Mouse (Mus musculus): Measurements from ENCODE around the gene Smim24.

Smim24 gene

DNA sequence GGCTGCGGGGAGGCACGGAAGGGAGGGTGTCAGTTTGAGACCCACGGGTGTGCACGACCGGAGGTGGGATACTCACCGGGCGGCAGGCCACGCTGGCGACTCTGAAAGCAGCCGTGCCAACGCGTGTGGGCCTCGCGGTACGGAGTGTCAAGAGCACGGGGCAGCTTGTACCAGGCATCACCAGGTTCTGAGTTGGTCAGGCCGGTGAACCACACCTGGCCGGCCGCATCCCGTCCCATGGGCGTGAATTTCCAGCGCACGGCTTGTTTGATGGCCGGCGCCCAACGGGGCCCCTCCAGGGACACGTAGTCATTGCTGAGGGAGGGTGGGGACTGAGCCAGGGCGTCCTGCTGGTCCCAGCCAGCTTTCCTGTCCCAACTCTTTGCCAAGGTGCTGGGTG lies 28.2 kb upstream of the Smim24 start:
- in situ Hi-C loops (cut with MboI; ENCODE audit: unreplicated experiment in 2 of 2) = no loop called here

DNA sequence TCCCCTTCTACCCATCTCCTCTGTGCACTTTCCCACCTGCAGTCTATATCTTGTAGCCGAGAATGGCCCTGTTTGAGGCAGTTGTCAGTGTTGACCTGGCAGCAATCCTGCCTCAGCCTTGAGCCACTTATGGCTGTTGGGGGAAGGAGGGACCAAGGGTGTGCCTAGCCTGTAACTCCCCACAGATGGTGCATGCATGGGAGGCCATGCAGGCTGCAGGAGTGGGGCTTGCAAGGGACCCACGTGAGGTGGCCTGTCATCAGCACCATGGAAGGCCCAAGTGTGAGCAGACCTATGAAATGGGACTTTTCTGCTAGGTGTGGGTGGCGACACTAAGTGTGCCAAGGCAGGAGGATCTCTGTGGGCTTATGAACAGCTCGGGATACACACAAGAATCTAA lies 27.8 kb upstream of the Smim24 start:
- in situ Hi-C loops (cut with MboI; ENCODE audit: unreplicated experiment in 2 of 2) = no loop called here

DNA sequence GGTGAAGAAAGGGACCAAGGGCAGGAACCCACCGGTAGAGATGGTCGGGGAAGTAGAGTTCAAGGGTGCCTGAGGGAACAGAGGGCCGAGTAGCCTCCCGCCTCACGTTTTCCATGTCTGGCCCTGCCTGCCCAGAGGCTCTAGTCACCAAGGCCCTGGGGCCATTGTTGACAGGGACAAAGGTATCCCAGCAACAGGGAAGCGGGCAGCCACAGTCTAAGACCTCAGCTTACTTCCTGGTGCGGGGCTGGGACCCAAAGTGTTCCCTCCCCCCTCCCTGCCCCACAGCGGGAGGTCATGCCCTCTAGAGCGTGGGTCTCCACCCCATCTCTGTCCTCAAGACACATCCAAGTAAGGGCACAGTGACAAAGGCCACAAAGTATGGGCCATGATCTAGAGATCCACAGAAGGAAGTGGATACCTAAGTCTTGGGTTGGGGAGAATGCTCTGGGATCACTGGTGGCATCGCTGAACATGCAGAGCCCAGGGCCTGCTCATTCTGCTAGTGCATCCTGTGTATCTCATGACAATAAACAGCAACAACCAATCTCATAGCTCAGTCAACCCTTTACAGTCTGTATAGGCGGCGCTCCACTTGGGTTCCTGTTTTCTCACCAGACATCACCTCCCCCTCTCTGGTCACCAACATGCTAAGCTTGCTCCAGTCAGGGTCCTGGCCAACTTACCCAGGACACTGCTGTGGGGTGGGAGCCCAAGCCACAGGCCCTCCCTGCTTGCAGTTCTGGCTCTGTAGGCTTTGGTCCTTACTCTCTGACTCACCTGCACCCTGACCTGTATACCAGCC lies 27.0 kb upstream of the Smim24 start, which contains the start of gene 4930404N11Rik:
Gene 4930404N11Rik (minus strand): TSS at position 145 of the 805 bp plus-strand sequence.
- in situ Hi-C loops (cut with MboI; ENCODE audit: unreplicated experiment in 2 of 2) = no loop called here

DNA sequence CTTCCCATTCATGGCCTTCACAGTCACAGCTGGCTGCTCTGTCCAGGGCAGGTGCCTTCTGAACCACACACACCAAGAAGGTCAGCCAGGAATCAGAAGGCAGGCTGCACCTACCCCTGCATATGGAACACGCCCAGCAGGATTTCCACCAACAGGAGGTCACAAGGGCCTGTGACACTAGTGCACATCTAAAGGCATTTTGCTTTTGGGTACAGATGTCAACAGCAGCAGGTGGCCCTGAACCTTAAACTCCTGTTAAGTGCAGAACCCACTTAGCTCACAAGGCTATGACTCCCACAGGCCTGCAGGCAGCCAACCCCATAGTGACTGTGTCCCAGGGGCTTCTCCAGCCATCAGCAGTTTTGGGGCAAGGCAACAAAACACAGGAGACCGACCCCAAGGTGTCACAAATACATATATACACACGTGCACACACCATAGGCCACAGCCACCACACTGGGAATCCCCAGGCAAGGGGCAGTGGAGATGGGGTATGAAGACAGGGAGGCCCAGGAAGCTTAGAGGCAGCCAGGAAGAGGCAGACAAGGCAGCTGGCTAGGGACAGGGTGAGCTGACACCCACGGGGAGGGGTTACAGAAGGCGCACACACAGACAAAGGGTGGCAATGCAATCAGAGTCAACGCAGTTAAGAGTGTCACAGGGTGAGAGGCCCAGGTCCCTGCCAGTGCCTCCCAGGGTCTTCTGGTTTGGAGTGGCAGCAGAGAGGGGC lies 26.2 kb upstream of the Smim24 start:
- in situ Hi-C loops (cut with MboI; ENCODE audit: unreplicated experiment in 2 of 2) = no loop called here

DNA sequence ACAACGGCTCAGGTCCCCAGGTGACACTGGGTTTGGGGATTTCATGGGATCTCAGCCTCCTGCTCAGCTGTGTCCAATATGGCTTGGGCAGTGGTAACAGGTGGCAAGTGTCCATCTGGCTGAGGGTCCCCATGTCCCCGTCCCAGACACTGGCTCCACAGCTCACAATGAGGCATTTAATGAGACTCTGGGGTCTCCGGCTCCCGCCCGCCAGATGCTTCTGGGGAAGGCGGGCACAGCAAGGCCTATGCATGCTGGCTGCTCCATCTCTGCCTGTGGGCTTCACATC lies 25.7 kb upstream of the Smim24 start:
- in situ Hi-C loops (cut with MboI; ENCODE audit: unreplicated experiment in 2 of 2) = no loop called here

DNA sequence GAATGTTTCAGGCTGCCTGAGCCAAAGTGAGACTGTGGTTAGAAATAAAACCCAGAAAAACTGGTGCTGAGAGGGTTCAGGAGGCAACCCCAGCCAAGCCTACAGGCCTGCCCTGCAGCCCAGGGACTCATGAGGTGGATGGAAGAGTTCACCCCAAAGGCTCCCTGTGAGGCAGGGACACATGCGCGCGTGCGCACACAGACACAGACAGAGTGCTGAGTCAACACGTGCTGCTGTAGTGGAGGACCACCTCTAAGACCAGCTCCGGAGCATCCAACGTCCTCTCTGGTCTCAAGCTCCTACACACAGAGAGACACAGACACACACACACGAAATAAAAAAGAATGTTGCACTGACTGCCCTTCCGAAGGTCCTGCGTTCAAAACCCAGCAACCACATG lies 17.5 kb upstream of the Smim24 start:
- in situ Hi-C loops (cut with MboI; ENCODE audit: unreplicated experiment in 2 of 2) = loop anchor here in 1 of 2 experiments (25.0 kb wide), 1 partner anchor 1262 kb away; the partner anchor contains the start of gene Tdg

DNA sequence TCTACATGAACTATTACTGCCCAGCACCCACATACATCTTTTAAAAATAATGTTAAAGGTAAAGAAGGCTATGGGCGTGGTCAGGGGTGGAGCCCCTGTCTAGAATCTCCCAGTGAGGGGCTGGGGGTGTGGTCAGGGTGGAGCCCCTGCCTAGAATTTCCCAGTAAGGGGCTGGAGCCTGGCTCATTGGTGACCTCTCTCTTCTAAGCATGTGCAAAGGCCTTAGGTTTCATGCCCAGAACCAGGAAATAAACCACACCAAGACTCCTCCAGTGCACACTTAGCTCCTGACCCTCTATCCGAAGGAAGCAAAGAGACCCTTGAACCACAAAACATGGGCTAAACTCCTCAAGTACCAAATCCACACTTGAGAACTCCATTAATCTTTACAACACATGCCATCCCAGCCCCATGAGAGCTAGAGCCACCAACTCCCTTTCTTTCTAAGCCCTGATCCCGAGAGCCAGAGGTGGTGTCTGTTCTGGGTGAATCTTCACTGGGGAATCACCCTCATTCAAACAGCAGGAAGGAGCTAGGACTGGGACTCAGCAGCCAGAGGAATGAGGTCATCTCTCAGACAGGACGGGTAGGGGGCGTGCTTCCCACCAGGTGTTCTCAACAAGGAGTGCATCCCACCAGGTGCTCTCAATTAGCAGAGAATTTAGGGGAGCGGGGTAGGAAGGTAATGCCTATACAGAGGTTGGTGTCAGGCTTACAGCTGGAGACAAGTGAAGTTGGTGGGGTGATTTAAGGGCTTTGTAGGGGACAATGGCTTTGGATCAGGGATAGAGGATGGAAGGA lies 16.1 kb upstream of the Smim24 start:
- in situ Hi-C loops (cut with MboI; ENCODE audit: unreplicated experiment in 2 of 2) = loop anchor here in 1 of 2 experiments (25.0 kb wide), 1 partner anchor 1261 kb away; the partner anchor contains the start of gene Tdg

DNA sequence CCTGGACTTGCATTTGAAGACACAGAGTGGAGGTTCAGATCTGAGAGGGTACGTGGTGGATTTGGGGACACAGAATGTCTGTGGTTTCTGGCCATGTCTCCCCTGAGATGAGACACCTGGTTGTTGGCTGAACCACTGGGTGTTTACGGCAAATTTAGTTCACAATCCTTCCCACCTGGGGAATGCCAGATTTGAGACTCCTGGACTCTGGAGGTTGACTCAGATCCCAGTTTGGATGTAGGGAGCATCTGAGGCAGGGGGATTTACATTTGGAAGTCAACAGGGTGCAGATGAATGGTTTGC lies 15.5 kb upstream of the Smim24 start:
- in situ Hi-C loops (cut with MboI; ENCODE audit: unreplicated experiment in 2 of 2) = loop anchor here in 1 of 2 experiments (25.0 kb wide), 1 partner anchor 1260 kb away; the partner anchor contains the start of gene Tdg

DNA sequence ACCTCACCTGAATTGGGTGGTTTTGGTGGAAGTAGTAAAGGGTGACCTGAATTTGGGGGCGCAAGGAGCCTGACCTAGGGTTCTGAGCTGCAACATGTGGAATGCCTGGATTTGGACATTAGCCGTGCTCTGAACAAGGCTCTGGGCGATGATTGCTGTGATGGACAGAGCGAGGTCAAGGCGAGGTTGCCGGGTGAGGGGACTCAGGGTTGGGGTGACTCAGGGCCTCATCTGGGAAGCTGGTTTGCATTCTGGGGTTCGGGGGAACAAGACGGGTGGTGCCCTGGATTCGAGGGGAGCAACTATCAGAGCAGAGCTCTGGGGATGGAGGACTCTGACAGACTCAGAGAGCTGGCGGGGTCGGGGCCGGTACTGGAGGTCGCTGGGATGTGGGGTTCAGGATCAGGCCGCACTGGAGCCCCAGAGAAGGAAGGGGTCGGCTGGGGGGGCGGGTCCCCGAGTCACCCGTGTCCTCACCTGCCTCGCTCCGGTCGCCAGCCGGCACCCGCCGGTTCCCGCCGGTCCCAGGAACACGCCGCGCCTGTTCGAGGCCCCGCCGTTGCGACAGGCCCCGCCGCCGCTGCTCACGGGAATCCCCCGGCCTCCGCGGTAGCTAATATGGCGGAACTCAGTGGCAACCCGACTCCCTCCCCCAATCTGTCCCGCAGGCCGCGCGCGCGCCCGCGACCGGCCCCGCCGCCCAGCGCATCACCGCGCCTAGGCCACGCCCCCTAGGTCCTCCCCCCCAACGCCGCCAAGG lies 14.9 kb upstream of the Smim24 start, which contains the start of gene Fzr1:
Gene Fzr1 (minus strand): TSS at position 724 of the 760 bp plus-strand sequence.
- in situ Hi-C loops (cut with MboI; ENCODE audit: unreplicated experiment in 2 of 2) = loop anchor here in 1 of 2 experiments (25.0 kb wide), 1 partner anchor 1259 kb away; the partner anchor contains the start of gene Tdg

DNA sequence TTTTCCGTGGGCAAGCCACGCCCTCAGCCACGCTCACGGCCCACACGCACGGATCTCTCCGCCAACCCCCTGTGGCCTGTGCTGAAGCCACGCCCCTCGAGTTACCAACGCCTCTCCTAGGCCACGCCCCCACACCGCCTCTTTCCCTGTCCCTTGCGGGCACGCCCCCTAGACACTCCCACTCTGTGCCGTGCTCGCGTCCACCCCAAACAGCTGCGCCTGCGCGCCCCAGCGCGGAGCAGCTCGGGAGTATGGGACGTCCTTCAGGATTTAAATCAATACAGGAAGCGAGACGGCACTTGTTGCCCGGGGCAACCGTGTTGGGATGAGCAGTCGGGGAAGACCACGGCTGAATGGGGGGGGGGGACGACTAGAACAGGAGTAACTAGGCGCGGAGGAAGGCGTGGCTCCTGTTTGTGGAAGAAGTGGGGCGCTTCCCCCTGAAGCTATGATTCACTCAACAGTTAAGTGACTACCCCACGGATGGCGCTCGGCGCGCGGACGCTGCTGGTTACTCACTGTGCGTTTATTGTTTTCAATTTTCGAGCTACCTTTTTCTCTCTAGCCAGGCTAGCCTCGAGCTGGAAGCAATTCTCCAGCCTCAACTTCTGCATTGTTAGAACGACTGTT lies 14.2 kb upstream of the Smim24 start:
- in situ Hi-C loops (cut with MboI; ENCODE audit: unreplicated experiment in 2 of 2) = loop anchor here in 1 of 2 experiments (25.0 kb wide), 1 partner anchor 1259 kb away; the partner anchor contains the start of gene Tdg

DNA sequence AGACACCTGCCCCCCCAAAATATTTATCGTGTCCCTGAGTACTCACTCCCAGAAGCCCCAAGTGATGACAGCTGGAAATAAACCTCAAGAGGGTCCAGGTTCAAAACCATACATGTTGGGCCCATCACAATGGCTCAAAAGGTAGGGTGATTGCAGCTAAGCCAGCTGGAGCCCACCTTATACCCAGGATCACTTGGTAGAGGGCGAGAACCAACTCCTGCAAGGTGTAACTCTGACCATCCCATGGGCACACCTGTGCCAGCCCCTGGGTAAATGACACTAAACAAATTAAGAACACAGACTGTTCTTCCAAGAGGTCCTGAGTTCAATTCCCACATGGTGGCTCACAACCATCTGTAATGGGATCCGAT lies 13.7 kb upstream of the Smim24 start:
- in situ Hi-C loops (cut with MboI; ENCODE audit: unreplicated experiment in 2 of 2) = loop anchor here in 1 of 2 experiments (25.0 kb wide), 1 partner anchor 1258 kb away; the partner anchor contains the start of gene Tdg

DNA sequence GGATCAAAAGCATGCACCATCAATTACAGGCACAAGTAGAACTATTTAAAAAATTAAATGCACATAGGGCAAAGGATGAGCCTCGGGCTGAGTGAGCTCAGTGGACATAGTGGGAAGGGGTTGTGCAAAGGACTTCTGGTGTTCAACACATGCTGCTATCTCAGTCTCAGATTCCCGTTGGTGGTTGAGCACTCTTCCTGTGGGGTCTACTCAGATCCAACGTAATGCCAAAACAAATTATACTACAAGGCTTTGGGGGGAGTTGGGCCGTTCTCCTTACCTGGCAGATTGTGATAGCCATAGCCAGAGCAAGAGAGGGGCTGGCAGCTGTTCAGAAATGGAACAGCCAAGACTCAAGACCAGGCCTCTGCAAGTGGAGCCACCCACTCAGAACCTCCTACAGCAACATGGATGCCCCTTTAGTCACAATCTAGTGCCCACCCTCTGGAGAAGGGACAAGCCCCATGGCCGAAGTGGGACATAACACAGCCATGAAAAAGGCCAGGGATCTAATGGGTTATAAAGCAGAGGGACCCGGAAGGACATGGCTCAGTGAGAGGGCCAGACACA lies 13.0 kb upstream of the Smim24 start:
- in situ Hi-C loops (cut with MboI; ENCODE audit: unreplicated experiment in 2 of 2) = loop anchor here in 1 of 2 experiments (25.0 kb wide), 1 partner anchor 1257 kb away; the partner anchor contains the start of gene Tdg

DNA sequence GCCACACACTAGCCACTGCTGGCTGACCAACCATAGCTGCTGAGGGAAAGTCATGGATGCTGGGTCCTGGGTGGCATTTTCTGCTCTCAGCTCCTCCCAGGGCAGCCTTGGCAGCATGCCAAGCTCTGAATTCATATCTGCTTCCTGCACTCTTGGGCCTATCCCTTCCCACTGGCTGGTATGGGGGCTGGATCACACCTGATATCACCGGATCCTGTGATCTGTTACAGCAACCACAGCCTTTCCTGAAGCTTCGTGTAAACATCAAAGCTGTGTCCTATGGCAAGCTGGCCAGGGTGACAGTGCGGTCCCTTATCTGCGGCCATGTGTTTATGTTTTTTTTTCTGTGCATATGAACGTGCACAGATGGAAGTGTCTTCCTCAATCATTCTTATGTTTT lies 10.8 kb upstream of the Smim24 start:
- in situ Hi-C loops (cut with MboI; ENCODE audit: unreplicated experiment in 2 of 2) = loop anchor here in 1 of 2 experiments (25.0 kb wide), 1 partner anchor 1255 kb away; the partner anchor contains the start of gene Tdg

DNA sequence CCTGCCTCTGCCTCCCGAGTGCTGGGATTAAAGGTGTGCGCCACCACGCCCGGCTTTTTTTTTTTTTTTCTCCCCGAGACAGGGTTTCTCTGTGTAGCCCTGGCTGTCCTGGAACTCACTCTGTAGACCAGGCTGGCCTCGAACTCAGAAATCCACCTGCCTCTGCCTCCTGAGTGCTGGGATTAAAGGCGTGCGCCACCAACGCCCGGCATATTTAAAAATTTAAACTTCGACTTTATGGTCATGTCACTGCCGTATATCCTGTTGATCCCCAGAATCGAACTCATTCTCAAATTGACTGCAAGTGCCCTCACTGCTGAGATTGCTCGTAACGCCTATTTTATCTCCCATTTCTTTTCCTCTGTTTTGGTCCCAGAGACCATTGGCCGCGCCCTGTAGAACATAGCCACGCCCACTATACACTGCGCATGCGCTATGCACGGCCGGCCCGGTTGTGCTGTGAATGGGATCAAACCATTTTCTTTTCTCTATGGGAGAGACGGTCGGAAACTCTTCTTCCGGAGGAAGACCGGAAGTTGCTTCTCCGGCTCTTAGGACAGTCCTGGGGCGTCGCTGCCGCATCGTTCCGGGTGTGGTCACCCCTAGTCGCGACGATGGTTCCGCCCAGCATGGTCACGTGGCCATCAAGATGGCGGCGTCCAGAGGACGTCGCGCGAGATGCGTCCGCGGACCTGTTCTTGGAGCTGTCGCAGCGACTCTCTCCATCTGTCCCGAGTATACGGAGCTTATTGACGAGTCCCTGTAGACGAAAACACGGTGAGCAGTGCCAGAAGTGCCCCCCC lies 8.8 kb upstream of the Smim24 start, which contains the start of the genes Dohh and Gm48551:
Gene Dohh (plus strand): TSS at position 627 of the 803 bp plus-strand sequence.
Gene Gm48551 (plus strand): TSS at position 665 of the 803 bp plus-strand sequence.
- in situ Hi-C loops (cut with MboI; ENCODE audit: unreplicated experiment in 2 of 2) = loop anchor here in 1 of 2 experiments (25.0 kb wide), 1 partner anchor 1253 kb away; the partner anchor contains the start of gene Tdg

DNA sequence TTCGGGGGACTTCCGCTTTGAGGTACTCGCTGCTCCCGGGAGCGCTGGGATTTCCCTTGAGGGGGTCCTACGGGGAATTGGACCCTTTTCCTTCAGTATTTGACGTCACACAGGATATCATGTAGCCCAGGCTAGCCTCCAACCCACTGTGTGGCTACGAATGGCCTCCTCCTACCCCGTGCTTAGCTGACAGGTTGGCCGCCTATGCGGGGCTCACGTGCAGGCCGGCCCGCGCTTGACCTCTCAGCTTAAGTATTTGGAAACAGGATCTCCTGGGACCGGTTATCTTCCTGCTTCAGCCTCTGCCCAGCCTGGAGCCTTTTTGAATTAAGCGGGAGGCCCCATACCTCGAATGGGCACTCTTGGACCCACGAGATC lies 8.3 kb upstream of the Smim24 start:
- in situ Hi-C loops (cut with MboI; ENCODE audit: unreplicated experiment in 2 of 2) = loop anchor here in 1 of 2 experiments (25.0 kb wide), 1 partner anchor 1253 kb away; the partner anchor contains the start of gene Tdg

DNA sequence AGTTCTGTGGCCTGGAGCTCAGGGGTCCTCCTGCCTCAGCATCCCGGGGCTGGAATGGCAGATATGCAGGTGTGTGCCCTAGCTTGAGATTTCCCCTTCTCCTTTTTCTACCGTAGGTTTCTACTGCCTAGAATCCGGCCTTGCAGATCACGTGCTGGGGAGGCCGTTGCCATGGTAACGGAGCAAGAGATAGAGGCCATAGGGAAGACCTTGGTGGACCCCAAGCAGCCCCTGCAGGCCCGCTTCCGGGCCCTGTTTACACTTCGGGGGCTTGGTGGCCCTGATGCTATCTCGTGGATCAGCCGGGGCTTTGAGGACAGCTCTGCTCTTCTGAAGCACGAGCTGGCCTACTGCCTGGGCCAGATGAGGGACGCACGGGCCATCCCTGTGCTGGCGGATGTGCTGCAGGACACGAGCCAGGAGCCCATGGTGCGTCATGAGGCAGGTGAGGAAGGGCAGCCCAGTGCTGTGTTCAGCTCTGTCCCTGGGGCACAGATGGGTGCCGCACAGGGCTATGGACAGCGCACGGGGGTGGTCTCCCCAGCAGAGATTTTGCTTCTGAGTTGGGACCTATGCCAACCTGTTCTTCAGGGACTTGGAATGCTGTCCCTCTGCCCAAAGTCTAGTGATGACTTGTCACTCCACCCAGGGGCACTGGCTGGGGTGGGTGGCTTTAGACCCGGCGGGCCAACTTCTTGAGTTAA lies 7.1 kb upstream of the Smim24 start:
- in situ Hi-C loops (cut with MboI; ENCODE audit: unreplicated experiment in 2 of 2) = loop anchor here in 1 of 2 experiments (25.0 kb wide), 1 partner anchor 1252 kb away; the partner anchor contains the start of gene Tdg

DNA sequence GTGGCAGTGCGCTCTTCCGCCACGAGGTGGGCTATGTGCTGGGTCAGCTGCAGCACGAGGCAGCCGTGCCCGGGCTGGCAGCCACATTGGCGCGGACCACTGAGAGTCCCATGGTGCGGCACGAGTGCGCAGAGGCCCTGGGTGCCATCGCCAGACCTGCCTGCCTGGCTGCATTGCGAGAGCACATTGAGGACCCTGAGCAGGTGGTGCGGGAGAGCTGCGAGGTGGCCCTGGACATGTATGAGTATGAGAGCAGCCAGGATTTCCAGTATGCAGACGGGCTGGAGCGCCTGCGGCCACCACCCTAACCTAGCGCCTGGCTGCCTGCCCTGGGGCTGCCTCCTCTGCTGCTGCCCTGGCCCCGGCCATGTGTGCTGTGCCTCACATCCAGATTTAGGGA lies 5.1 kb upstream of the Smim24 start:
- in situ Hi-C loops (cut with MboI; ENCODE audit: unreplicated experiment in 2 of 2) = loop anchor here in 1 of 2 experiments (25.0 kb wide), 1 partner anchor 1250 kb away; the partner anchor contains the start of gene Tdg

All from v-Abl transformed pro-B cells (cell line).